Mouse (Mus musculus) WW6 (cell line): Measurements from ENCODE around the gene Recql.
A peak's percentile ranks its signal among the peaks of the same experiment; 100 is the strongest.
"Not testable (repeated sequence)": the region's sequence is repeated elsewhere in the genome, so short reads cannot be mapped to it uniquely, and the experiment has no call there.

Source experiments
- DNase-seq: peaks from one replicate; pipeline ENCODE4 v3.0.0-alpha.2; 2013; ENCODE audit warnings: low read depth, low spot score

Recql gene

DNA sequence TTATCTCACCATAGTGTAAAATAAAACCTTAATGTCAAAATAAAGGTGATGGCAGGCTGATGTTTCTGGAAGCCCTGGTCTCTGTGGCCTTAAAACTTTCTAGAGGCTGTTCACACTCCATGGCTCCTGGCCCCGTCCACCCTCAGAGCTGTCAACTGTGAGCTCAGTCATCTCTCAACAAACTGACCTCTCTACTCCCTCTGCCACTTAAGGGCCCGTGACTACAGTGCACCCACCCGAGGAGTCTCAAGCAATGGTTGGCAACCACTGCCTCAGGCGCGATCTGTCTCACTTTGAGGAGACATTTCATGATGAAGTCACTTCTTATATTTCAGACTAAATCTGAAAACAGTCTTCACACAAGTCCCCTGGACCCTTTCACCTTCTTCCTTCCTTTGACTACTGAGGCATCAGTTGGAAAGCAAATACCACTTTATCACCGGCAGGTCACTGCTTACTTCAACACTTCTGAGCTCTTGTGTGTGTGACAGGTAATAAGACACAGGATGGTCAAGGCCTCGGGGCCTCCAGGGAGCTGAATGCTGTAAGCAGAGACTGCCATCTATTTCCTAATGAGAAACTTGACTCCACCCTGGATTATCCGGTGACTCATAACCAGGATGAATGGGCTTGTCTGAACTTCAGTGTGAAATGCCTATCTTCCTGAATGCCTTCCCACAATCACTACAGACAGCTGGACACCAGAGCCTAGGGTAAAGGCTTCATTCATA, 21.0 kb downstream of the Recql start:
- no peak for DNase-seq

DNA sequence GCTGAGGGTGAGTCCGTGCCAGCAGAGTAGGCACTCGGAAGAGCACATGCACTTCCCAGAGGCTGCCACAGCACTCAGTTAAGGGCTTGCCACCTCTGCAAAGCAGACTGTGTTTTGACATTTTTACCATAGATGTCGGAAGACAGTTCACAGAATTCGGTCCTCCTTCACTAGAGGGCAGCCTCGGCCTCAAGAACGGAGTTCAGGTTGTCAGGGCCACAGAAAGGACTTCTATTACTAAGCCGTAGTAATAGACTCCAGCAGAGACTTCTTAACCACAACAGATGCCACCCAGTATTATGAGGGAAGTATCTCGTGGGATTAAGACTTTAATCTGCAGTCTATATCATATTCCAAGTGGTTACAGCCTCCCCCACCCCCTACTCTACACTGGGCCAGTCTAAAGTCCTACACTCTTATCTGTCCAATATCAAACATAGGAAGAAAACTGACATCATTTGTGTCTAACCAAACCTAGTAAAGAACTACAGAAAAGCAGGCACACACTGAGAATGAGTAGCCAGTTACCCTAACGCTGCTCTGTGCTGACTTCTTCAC, 23.8 kb downstream of the Recql start:
- no peak for DNase-seq

DNA sequence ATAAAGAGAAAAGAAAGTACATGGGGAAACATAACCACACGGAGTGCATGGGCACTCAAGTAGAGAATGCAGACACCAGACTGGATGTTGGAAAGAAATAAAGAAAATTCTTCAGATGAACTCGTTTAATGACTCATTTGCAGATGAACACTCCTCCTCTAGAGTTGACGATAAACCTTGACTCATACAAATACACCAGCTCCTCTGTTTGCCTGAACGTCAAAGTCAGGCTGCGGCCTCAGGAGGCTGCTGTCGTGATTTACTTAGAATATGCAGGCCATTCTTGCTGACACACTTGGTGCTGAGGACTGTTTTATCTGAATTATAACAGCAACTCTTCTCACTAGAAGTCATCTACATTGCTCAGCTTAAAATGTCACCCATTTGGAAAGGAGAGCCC, 24.9 kb downstream of the Recql start:
- DNase-seq, result no peak

DNA sequence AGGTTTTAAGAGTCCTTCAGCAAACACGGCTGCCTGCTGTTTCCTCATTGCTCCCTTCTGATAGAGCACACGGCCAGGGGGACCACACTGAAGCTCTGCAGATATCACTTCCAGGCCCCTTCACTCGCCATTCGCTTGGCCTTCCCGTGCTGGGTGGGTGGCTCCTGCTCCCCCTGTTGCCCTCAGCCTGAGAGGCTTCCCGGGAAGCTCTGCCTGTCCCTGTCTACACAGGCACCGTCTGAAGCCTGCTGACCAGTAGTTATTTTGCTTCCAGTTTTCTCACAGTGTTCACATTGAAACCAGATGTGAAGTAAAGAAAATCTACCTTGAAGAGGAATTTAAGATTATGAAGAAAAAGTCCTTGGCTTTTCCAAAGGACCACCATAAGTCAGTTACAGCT, 29.8 kb downstream of the Recql start:
- DNase-seq, result no peak

GRCm38 (mm10) chr6:142352099-142352498, 34.8 kb downstream of the Recql start:
- DNase-seq, result not testable (repeated sequence)

GRCm38 (mm10) chr6:142347431-142348385, 39.2 kb downstream of the Recql start:
- no peak for DNase-seq

DNA sequence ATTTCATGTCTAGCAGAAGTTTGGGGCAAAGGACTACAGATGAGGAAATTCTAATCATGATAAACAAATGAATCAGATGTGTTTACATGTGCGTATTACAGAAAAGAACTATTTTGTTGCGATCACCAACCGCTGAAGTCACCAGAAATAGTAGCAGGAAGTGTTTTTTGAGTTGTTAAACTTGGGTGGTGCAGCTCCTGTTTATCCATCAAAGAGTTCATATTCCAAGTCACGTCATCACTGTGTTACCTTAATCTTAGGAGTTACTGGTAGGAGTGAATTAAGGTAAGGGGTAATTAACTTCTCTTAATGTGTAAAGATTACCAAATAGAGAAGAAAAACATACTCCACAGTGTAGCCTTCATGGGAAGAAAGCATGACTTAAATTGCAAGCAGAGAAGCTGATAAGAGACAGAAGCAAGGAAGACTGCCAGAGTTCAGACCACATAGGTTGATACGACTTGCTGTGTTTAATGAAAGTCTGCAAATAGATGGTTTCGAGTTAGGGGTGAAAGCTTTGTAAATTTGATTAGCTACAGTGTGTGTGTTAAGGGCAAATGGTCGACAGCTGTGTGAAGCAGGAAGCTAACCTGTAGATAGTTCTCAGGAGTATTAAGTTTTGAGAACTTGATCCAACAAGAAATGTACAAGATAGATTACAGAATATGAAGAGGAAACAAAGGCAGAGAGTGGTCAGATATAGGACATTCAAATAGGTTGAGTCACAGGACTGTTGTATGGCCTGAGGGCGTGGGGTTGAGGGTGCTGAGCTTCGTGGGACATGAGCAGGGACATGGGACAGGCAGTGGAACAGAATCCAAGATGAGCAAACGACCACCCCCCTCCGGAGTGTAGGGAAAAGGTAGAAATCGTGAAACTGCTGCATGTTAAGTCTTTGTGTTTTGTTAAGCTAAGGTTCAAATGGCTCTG, 40.4 kb downstream of the Recql start:
- no peak for DNase-seq

- peak; percentile 94 for DNase-seq
Measured at GRCm38 (mm10) chr6:142345440-142346038, 41.3 kb downstream of the Recql start, which contains the start of gene Pyroxd1. Gene Pyroxd1 (plus strand): TSS chr6:142345654.

DNA sequence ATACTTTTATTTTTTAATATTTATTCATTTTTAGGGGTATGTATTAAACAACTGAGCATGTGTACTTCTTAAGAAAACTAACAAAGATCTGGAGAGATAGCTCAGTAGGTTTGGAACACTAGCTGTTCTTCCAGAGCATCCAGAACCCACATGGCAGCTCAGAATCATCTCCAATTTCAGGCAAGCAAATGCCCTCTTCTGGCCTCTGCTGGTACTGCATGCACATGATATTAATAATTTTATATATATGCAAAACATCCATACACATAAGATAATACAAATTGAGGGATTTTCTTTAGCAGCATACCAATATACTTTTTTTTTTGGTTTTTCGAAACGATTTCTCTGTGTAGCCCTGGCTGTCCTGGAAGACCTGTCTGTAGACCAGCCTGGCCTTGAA, 43.3 kb downstream of the Recql start:
- no peak for DNase-seq

GRCm38 (mm10) chr6:142339576-142339975, 47.3 kb downstream of the Recql start:
- no peak for DNase-seq

- no peak for DNase-seq
Measured at GRCm38 (mm10) chr6:142338961-142339360, 47.9 kb downstream of the Recql start.

GRCm38 (mm10) chr6:142329201-142329600, 57.7 kb downstream of the Recql start:
- no peak for DNase-seq

DNA sequence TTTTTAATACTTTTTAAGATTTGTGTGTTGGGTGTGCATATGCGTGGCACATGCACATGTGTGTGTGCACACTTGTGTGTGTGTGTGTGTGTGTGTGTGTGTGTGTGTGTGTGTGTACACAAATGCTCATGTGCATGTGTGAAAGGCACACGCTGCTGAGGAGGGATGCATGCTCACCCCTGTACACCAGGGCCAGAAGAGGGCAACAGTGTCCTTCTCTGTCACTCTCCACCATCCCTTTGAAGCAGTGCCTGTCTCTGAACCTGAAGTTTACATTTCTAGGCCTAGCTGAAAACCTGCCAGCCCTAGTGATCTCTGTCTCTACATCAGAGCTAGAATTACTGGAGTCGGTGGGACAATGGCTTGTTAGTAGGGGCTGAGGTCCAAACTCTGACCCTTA, 60.3 kb downstream of the Recql start:
- no peak for DNase-seq

GRCm38 (mm10) chr6:142322881-142323280, 64.0 kb downstream of the Recql start, which contains the start of gene Slco1a5:
Gene Slco1a5 (minus strand): TSS chr6:142322981.
- DNase-seq, result no peak

DNA sequence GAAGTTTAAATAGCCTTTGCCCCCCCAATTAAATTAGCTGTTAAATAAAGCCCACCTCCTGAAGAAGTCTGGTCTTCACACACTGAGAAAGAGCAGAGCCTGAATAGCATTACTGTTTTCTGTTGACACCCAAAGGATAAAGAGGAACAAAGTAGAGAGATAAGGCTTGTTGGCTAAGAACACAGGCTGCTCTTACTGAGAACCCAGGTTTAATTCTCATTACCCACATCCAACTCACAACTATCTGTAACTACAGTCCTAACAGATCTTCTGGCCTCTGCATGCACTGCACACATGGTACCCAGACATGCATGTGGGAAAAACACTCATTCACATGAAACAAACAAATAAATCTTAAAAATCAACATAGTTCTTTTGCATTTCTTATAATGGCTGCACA, 69.8 kb downstream of the Recql start:
- DNase-seq, result no peak

- DNase-seq, result no peak
Measured at GRCm38 (mm10) chr6:142314285-142314684, 72.6 kb downstream of the Recql start.

GRCm38 (mm10) chr6:142305076-142305475, 81.8 kb downstream of the Recql start:
- no peak for DNase-seq
